Mouse (Mus musculus) right cerebral cortex, postnatal 10 days (tissue): ENCODE measurements around the gene Mtss1l.

Experiments
- DNase-seq, 2 experiments: peaks; one replicate each; pipeline ENCODE4 v3.0.0; 2021; ENCODE audit warnings: low spot score in 2 of 2

Gene Mtss1l

DNA sequence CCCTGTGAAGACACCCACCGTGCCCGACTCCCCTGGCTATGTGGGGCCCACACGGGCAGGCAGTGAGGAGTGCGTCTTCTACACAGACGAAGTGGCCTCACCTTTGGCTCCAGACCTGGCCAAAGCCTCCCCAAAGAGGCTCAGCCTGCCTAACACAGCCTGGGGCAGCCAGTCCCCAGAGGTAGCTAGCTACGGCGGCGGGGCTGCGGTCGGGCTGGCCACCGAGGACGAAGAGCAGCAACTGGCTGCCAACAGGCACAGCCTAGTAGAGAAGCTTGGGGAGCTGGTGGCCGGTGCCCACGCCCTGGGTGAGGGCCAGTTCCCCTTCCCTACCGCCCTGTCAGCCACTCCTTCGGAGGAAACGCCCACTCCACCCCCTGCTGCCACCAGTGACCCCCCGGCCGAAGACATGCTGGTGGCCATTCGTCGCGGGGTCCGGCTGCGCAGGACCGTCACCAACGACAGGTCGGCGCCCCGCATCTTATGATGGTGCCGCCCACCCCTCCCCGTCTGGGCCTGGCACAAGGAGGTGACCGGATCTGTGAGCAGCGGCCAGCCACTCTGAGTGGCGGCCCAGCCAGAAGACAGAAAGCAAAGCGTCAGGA, 17.4 kb downstream of the Mtss1l start:
- peak; percentile 40 to 52 for DNase-seq

DNA sequence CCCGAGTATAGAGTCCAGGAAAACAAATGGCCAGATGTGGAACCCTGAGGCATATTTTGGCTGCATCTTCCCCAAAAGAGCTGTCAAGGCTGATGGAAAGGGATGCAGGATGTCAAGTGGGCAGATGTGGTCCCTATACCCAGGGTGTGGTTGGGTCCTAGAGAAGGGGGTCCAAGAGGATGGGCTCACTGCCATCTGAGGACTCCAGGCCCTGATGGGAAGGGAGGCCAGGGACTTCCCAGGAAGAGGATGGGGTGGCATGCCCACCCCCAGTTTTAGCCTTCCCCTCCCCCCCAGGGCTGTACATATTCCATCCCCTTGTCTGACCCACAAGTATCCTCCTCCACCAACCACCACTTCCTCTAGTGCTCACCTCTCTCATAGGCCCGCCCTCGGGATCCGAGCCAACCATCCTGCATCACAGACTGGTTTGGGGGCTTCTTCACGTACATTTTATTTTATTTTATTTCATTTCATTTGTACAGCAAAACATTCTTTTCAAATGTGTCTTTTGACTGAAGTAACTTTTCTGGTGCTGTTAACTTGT, 19.4 kb downstream of the Mtss1l start:
- DNase-seq = peak in 1 of 2 experiments; percentile 59

DNA sequence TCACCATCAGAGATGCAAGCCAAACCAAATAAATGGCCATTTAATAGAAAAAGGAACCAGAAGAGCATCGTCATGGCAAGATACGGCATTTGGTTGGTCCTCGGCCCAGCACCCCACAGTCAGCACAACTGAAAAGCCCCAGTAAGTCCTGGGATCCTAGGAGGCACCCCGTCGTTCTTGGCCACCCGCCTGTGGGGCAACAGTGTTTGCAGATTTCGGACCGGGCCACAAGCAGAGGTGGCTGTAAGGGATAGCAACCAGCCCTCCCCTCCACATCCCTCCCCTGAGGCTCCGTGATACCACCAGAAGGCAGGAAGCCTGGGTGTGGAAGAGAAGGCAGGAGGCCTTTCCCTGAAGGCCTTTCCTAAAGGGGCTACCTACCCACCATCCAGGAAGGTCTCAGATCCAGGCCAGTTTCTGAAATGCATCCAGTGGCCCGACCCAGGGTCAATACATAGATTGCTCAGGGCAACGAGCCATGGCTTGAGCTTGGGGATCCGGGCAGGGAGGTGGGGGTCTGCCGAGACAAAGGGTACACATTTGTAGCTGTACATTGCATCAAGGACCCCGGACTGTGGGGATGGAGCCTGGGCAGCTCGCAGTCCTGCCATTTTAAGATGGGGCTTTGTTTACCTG, 20.7 kb downstream of the Mtss1l start:
- peak; percentile 44 to 47 for DNase-seq

DNA sequence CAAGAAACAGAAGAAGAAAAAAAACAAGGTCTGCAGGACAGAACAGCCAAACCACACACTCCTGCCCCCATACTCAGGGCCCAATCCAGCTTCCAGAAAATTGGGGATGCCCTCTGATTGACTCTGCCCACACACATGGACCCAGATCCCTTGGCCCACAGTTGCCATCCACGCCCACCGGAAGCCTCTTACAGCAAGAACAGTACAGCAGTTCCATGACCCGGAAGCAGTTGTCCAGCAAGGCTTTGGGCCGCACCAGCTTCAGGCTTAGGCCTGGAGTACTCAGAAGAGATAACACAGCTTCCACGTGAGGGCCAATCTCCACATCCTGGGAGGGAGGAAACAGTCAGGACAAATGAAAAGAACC, 21.2 kb downstream of the Mtss1l start:
- no peak for DNase-seq

DNA sequence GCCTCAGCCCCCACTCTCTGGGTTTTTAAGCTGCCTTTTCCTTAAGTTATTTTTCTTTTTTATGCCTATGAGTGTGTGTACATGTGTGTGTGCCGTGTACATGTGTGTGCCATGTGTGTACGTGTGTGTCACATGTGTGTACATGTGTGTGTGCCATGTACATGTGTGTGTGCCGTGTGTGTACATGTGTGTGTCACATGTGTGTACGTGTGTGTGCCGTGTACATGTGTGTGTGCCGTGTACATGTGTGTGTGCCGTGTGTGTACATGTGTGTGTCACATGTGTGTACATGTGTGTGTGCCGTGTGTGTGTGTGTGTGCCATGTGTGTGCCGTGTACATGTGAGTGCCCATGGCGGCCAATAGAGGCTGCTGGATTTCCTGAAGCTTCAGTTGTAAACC, 23.9 kb downstream of the Mtss1l start:
- DNase-seq = no peak

DNA sequence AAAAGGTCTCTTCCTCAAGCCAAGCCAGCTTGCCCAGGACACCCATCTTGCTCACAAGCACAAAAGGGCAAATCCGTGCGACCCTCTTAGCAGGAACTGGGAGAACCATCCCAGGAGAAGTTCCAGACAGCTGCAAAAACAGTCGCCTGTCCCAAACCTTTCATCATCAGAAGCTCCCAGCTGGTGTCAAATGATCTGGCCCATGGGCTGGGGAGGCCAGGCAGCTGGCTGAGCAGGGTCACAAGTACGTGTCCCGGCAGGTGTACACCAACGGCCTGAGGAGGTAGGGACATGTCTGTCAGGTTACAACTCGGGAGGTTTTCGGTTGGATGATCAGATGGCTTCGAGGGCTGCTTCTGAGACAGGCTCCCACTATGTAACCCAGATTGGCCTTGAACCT, 25.4 kb downstream of the Mtss1l start:
- DNase-seq = no peak

DNA sequence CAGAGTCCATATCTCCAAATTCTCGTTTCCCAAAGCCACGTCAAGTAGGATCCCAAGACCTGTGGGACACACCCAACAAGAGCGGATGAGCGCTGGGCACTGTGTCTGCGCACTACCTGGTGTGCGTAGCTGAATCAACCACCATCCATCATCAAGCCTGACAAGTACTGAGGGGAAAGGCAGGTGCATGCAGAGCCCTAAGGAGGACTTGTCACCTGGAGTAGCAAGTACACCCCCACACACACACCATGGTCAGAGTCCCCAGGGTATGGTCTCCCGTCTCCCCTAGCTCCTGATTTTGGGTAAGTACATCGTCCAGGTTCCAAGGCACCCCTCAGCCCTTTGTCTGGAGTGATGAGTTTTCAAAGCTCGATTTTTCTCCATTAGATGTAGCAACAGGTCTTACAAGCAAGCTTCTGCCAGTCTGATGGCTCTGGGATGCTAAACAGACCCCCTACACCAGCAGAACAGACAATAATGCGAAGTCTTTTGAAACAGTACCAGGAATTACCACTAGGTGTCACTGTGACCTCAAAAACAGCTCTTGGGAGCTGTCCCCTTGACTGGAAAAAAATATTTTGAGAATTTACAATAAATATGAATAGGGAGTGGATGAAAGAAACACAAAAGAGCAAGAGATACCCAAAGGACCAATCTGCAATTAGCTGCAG, 28.4 kb downstream of the Mtss1l start:
- peak in 1 of 2 experiments; percentile 53 for DNase-seq

DNA sequence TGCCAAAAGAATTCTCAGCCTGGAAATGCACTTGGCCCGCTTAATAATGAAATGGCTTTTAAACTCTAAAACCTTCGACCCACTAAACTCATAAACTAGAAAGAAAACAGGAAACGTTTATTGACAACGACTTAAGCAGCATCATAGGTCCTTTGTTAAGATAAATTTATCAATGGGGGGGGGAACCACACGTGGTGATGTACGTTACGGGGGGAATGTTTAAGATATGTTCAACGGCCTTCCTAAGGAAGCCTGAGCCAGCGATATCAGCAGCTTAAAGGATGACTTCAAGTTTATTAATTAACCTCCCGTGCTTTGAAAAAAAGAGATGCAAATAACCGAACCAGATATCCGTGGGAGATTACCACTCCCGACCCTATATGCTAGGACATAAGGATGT, 29.0 kb downstream of the Mtss1l start:
- DNase-seq = no peak

DNA sequence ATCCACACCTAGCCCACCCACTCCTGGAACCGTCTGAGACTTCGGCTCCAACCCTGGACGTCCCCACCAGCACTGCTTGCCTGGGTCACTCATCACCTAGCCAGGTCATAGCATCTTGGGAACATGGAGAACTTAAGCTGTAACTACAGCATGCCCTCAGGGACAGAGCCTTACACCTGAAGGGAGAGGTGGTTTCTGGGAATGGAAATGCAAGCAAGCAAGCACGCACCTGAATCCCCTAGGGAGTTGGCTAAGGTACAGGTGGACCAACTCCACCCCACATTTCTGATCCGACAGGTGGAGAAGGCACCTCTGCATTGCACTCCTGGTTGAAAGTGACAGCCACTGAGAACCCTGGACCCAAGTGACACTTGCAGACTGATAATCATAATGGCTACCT, 30.2 kb downstream of the Mtss1l start:
- DNase-seq = no peak

DNA sequence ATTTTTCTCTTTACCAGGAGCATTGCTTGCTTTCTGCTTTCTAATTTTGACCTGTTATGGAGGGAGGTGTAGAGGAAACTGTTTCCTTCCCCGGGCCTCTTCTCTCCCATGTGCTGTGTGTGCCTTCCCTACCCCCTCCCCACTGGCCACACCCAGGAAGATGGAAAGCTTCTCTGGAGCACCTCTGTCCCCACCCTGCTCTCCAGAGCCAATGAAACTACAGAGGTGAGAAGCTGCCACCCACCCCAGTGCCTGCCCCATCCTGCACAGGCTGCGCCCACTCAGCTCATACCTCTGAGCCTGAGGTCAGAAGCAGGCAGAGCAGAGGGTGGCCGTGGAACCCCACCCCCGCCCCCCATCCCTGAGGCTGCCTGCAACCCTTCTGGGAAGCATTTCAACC, 33.4 kb downstream of the Mtss1l start:
- DNase-seq = peak; percentile 52 to 64

DNA sequence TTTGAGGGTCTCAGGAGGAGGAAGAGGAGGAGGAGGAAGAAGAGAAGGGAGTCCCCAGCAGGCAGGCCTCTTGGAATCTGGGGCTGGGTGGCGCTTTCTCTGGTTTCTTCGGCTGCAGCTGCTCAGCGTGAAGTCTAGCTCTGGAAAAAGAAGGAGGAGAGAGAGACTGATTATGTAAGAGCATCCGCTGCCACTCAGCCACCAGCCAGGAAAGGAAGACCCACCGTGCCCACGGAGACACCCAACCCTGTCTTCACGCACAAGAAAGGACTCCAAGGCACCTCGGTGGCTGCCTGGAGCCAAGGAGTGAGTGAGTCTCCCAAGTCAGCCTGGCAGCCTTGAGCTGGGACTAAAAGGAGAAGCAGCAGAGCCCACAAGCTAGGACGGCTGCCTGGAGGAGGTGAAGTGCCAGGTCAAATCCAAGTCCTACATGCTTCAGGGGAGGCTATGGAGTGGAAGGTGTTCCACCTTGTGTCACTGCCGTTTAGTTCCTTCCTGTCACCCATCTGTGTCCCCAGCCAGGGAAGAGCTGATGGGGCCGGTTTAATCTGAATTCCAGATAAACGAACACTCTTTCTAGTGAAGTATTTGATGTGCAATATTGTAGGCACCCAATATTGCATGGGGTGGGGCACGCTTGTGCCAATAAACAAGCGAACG, 34.4 kb downstream of the Mtss1l start:
- peak; percentile 71 to 76 for DNase-seq

DNA sequence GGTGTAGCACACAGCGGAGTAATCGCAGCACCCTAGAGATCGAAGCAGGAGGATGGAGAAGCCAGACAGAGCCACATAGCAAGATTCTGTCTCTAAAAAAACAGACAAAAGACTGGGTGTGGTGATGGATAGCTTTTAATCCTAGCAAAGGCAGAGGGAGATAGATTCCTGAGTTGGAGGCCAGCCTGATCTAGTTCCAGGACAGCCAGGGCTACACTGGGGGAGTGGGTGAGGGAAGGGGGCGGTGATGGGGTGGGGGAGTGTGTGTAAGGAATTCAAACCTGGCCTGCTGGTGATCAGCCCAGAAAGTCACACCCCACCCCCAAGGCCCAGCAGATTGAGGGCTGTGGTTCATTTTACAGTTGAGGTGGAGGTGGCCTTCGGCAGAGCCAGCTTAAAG, 34.9 kb downstream of the Mtss1l start:
- DNase-seq = no peak

DNA sequence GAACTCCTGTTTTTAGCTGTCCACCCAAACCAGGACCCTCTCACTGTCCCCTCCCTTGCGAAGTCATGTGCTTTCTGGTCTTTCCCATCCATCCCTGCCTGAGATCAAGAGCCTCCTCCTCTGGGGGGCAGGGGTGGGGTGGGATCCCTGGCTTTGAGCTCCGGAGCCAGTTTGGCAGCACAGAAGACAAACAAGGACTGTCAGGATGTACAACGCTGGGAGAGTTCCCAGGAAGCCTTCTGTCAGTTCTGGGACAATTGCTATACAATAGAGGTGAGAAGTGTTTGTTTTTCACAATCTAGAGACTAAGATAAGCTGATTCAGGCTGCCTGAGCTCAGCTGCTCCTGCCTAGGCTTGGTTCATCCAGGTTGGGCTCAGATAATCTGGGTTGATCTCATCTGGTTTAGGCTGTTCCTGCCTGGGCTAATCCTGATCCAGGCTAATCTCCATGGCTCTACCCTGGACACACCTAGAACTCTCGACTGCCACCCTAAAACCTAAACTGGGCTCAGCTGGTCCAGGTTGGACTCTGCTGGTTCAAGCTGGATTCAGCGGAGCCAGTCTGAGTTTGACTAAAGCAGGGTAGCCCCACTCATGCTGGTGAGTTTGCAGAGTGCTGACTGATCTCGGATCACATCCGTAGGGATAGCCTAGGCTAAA, 39.1 kb downstream of the Mtss1l start:
- no peak for DNase-seq

DNA sequence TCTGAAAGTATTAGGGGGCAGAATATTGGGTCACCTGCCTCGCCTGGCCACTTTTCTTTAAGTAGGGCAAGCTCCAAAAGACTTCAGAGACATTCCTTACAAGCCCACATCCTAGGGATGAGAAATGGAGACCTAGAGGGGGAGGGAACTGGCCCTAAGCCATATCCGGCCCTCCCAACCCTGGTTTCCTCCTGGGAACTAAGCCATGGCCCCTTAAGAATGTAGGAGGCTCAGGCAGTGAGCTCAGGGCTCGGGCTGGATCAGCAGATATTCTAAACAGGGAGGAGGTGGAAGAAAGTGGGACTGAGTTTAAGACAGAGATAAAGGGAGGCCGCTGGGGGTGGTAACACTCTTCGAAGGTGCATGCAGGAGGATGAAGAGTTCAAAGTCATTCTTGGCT, 39.9 kb downstream of the Mtss1l start:
- no peak for DNase-seq

DNA sequence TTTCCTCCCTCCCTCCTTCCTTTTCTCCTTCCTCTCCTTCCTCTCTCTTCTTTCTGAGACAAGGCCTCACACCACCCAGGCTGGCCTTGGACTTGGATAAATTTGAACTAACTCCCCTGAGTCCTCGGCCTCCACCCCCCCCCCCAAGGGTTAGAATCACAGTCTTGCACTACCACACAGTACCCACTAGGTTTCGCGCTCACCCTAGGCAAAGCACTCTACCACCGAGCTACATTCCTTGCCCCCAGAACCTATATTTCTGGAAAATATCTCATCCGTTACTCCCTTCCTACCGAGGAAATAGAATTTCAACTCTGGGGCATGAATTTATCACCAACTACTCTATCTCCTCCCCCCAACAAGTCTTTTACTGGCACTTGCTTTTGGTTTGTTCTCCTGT, 40.7 kb downstream of the Mtss1l start:
- no peak for DNase-seq

DNA sequence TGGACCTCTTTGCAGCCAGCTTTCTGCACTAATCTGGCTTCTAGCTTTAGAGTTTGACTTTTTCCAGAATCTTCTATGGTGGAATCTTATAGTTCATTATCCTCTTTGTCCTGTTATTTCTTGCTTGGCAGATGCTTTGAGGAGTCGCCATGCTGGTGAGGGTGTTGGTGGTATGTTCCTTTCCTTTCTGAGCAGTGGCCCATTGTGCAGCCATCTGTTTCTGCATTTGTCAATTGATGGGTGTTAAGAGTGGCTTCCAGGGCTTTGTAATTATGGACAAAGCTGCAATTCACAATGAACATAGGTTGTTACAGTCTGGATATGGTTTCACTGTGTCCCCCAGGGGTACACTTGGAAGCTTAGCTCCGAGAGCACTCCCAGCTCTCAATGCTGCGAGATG, 43.4 kb downstream of the Mtss1l start:
- DNase-seq = no peak

DNA sequence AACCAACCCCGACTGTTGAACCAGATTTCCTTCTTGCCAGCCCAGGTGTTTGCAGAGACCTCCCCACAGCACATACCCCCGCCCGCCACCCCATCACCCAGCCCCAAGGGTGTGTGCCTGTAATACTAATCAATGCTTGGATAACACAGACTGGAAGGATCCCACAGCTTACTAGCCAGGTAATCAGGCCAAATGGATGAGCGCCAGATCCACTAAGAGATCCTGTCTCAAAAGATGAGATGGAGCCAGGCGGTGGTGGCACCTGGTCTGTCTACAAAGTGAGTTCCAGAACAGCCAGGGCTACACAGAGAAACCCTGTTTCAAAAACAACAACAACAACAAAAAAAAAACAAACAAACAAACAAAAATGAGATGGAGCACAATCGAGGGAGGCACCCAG, 46.0 kb downstream of the Mtss1l start:
- DNase-seq = no peak

DNA sequence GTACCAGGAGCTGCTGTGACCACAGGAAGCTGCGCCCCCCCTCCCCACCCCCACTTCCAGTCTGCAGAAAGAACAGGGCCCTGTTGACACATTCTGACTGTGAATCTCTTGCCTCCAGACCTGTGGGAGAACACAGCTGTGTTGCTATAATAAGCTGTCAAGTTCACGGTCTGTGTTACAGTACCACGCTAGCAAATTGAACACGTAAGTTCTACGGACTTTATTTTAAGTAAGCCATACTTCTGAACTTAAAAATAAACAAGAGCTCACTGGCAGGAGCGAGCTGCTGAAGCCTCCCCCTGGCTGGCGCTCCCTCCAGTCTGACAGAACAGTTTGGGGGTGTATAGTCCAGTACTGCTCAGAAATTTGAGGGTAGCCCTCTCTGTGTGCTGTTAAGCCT, 51.2 kb downstream of the Mtss1l start:
- DNase-seq = no peak

DNA sequence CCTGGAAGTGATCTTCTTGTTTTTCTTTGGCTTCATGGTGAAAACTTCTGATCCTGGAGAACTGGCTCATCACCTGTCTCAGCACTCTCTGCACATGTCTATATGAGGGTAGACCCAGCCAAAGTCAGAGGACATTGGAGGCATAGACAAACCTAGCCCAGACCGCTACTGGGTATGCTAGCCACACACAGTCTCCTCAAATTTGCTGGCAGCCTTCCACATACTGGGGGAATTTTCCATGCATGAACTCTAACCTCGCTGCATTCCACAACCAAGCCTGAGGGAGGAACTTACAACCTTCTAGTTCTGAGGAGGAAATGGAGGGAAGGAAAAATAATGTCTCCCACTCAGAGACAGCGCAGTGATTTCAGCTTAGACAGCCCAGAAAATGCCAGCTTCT, 52.8 kb downstream of the Mtss1l start:
- no peak for DNase-seq

DNA sequence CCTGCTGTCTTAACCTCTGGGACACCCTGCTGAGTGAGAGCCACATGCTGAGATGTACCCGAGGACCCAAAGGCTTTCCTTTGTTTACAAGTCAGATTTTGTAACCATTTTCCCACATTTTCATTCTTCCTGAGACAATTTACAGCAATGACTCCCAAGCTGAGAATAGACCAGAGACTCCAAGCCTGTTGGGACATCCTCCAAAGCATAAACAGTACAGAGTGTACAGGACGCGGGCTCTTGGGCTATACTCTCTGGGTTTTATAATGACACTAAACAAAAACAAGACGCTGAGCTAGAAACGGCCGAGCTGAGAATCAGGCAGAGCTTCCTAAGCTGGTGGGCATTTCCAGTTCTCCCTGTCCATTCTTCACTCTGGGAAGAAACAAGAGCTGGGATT, 53.4 kb downstream of the Mtss1l start:
- DNase-seq = no peak

DNA sequence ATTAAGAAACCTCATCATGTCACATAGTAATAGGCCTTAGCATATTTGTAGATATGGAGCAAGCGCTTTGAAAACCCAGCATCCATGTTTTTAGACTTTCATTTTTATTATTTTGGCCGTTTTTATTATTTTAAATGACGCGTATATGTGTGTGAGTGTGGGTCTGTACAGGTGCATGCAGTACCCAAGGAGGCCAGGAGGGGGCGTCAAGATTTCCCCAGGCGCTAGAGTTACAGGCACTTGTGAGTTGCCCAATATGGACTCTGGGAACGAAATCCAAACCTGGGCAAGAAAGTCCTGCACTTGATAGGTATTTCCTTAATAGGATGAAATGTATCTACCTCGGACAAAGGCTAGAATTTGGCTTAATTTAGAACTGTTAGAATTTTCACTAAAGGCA, 54.0 kb downstream of the Mtss1l start:
- DNase-seq = no peak

DNA sequence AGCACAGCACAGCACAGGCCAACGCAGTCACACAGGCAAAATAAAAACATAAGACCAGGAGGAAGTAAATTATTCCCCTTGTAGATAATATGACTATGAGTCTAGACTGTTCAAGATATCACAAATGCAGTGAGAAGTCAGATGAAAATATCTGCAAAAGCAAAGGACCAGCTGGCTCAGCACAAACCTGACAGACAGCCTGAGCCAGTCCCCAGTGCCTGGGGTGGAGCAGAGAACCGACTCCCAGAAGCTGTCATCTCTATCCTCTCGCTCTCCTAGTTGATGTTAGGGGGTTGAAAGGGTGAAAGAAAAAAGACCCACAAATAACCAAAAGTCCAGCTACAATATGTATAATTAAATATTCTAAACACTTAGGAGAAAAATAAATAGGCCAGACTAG, 54.4 kb downstream of the Mtss1l start:
- DNase-seq = no peak
